Mouse (Mus musculus) megakaryocyte, embryonic 14.5 days (primary cell): ENCODE results near the gene Dock7.

ENCODE experiments used
- FLI1 ChIP-seq: IDR thresholded peaks from 2 replicates; pipeline ENCODE4 v1.6.1; 2012; ENCODE audit warnings: low read length, inconsistent platforms, mixed read lengths
- GATA1 ChIP-seq: IDR thresholded peaks from 3 replicates; pipeline ENCODE4 v1.6.1; 2012; ENCODE audit warnings: mixed read lengths, low read length, inconsistent platforms, borderline replicate concordance

- TF ChIP-seq GATA1 (no peak), FLI1 (no peak)
Observed at GRCm38 (mm10) chr4:99143323-99143722, 22.6 kb upstream of the Dock7 start.
